Mouse (Mus musculus): Measurements from ENCODE around the gene Plagl2.
"Not testable (repeated sequence)": the region's sequence is repeated elsewhere in the genome, so short reads cannot be mapped to it uniquely, and the experiment has no call there.

Plagl2 gene

DNA sequence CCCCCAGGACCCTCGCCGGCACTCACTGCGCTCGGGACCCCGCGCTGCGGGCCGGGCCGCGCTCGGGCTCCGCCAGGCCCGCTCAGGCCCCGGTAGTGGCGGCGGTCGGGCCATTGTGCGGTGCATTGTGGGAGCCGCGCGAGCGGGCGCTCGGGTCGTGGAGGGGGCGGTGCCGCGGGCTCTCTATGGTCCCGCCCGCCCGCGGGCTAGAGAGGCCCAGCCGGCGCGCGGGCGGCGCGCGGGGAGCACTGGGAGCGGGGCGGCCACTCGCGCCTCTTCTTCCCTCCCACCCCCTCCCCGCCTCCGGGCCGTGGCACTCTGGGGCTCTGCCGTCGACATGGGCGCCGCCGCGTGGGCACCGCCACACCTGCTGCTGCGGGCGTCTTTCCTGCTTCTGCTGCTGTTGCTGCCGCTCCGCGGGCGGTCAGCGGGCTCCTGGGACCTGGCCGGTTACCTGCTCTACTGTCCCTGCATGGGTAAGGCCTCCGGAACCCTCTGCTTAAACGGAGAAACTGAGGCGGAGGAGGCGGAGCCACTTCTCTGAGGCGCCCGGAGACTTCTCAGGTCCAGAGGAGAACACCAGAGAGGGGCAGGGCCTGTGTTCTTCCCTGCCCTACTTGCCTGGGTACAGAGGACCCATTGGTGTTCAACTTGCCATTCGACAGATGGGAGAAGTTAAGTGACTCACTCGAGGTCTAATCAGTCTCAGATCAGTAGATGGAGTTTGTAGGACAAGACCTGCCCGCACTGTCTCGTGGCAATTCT is at the start of gene Plagl2, which contains the start of gene Pofut1:
Gene Plagl2 (minus strand): TSS at position 177 of the 765 bp plus-strand sequence.
Gene Pofut1 (plus strand): TSS at position 284 of the 765 bp plus-strand sequence.
- peak; percentile 88 to 89 for DNase-seq (ENCODE audit: low spot score in 2 of 2)

DNA sequence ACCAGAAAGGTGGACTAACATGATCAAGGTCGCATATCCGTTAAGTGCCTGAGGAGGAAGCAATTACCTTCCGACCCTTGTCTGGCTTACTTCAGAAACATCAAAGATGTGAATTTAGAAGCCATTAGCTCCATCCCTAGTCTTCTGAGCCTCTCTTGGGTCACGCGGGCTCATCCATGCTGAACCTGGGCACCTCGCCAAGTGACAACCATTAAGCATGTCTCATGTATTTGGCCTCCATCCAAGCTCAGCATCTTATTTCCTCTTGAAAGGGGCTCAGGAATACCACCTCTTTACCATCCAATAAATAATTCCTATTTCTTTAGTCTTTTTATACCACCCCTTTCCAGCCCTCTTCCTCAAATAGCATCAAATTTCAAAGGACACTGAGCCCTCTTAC is 46.6 kb upstream of the Plagl2 start:
- DNase-seq (ENCODE audit: low spot score in 2 of 2), result no peak

DNA sequence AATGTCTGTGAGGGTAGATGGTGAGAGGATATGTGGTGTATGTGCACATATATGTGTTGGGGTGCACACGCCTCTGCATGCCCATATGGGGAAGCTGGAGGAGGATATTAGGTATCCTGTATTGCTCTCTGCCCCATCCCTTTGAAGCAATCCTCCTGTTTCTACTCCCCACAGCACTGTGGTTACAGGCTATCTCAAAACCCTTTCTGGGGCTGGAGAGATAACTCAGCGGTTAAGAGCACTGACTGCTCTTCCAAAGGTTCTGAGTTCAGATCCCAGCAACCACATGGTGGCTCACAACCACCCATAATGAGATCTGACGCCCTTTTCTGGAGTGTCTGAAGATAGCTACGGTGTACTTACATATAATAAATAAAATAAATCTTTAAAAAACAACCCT is 45.3 kb upstream of the Plagl2 start:
- DNase-seq (ENCODE audit: low spot score in 2 of 2), result no peak

DNA sequence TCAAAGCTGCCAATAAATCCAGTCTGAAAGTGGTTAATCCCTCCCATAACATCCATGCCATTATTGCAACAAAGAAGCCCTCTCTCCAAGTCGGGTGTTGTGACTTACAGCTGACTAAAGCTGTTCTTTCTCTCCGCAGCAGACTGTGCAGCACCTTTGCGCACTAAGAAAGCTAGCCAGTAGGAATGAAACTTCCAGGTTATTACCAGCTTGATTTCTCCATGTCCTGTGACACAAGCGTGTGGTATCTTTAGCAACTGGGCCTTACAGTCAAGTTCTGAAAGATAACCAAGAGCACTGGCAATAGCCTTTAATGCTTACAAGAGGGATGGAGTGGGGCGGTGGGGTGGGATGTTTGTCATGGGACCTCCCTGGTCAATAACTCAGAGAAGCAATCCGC is 42.7 kb upstream of the Plagl2 start:
- no peak for DNase-seq (ENCODE audit: low spot score in 2 of 2)

DNA sequence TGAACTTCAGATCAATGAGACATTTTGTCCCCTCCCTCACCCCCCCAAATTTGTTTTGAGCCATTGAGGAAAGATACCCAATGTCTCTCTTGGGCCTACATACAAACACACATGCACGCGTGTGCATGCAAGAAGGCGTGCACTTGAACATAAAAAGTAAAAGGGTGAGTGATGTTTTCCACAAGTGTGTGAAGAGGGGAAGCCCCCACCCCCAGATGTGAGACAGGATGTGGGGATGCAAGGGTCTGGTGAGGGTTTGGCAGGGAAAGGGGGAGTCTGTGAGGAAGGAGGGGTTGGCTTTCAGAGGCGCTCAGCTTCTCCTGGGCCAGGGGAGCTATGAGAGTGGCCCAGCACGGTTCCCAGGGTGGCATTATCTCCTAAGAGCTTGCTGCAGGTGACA is 37.1 kb upstream of the Plagl2 start:
- no peak for DNase-seq (ENCODE audit: low spot score in 2 of 2)

DNA sequence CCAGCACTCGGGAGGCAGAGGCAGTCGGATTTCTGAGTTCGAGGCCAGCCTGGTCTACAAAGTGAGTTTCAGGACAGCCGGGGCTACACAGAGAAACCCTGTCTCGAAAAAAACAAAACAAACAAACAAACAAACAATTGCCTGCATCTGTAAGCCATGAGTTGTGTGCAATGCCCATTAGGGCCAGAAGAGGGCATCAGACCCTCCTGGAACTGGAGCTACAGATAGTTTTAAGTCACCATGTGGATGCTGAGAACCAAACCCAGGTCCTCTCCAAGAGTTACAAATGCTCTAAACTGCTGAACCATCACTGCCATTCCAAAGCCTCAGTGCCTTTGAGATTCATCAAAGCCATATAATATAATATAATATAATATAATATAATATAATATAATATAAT is 35.6 kb upstream of the Plagl2 start:
- not testable (repeated sequence) for DNase-seq (ENCODE audit: low spot score in 2 of 2)

DNA sequence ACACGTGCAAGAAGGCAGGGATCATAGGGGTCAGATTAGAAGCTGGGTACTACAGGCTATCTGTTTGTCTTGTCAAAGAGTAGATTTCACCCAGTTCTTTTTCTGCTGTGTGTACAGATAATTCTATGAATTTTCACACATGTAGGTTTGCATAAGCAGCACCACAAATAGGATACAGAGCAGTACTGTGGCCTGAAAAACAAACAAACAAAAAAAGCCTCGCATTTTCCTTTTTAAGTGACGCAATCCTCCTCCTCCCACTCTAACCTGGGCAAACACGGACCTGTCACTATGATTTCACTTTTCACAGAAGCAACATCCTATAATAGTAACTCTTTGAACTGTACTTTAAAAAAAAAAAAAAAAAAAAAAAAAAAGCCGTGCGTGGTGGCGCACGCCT is 35.2 kb upstream of the Plagl2 start:
- no peak for DNase-seq (ENCODE audit: low spot score in 2 of 2)

GRCm38 (mm10) chr2:153275577-153275976 is 34.4 kb upstream of the Plagl2 start:
- DNase-seq (ENCODE audit: low spot score in 2 of 2), result not testable (repeated sequence)

DNA sequence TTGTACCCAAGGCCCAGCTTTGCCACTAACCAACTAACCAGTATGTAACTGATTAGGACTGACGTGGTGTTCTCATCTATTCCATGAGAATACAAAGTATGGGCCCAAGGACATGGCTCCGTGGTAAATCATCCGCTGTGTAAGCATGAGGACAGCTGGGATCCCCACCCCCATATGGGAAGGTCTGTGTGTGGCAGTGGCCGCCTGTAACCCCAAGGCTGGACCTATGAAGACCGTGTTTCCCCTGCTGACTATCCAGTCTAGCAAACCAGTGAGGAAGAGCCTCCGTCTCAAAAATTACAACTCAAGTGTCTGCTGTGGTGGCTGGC is 33.7 kb upstream of the Plagl2 start:
- DNase-seq (ENCODE audit: low spot score in 2 of 2), result no peak

DNA sequence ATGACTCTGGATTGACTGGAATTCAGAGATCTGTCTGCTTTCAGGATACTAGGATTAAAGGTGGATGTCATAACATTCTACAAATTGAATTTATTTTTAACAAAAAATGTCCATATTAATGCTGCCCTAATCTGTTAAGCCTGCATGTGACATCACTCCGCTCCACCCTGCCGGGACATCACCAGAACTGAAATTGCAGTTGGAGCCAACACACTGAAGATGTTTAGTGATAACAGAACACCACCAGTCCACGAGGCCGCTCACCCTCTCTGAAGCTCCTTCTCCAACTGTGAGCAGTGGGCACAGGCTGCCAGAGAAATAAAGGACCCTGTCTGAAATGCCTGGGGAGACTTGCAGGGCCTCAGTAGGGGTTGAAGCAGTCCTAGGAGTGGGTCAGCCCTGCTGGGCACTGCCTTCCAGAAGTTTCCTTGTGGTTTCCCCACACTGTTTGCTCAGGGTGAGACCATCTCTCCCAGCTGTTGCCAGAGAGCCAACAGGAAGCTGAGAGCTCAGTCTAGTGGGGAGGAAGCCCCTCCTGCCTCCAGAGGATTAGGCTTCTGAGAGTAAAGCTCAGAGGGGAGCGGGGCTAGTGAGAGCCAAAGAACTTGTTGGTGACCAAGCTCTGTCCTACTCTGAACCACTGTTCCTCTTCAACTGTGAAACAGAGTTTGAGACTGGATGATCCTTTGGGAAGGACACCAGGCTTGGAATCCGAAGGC is 33.1 kb upstream of the Plagl2 start:
- not testable (repeated sequence) for DNase-seq (ENCODE audit: low spot score in 2 of 2)

DNA sequence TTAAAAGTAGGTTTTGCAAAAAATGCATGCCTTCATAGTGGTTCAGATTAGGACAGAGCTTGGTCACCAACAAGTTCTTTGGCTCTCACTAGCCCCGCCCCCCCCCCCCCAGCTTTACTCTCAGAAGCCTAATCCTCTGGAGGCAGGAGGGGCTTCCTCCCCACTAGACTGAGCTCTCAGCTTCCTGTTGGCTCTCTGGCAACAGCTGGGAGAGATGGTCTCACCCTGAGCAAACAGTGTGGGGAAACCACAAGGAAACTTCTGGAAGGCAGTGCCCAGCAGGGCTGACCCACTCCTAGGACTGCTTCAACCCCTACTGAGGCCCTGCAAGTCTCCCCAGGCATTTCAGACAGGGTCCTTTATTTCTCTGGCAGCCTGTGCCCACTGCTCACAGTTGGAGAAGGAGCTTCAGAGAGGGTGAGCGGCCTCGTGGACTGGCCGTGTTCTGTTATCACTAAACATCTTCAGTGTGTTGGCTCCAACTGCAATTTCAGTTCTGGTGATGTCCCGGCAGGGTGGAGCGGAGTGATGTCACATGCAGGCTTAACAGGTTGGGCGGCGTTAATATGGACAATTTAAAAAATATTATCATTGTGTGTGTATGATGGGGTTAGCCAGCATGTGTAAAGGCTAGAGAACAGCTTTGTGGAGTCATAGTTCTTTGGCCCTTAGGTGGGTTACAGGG is 29.1 kb upstream of the Plagl2 start:
- not testable (repeated sequence) for DNase-seq (ENCODE audit: low spot score in 2 of 2)

- DNase-seq (ENCODE audit: low spot score in 2 of 2), result no peak
These were observed 26.1 kb upstream of the Plagl2 start for GRCm38 (mm10) chr2:153267331-153267730.

- DNase-seq (ENCODE audit: low spot score in 2 of 2), result no peak
These were observed 21.8 kb upstream of the Plagl2 start for GRCm38 (mm10) chr2:153263053-153263452.

DNA sequence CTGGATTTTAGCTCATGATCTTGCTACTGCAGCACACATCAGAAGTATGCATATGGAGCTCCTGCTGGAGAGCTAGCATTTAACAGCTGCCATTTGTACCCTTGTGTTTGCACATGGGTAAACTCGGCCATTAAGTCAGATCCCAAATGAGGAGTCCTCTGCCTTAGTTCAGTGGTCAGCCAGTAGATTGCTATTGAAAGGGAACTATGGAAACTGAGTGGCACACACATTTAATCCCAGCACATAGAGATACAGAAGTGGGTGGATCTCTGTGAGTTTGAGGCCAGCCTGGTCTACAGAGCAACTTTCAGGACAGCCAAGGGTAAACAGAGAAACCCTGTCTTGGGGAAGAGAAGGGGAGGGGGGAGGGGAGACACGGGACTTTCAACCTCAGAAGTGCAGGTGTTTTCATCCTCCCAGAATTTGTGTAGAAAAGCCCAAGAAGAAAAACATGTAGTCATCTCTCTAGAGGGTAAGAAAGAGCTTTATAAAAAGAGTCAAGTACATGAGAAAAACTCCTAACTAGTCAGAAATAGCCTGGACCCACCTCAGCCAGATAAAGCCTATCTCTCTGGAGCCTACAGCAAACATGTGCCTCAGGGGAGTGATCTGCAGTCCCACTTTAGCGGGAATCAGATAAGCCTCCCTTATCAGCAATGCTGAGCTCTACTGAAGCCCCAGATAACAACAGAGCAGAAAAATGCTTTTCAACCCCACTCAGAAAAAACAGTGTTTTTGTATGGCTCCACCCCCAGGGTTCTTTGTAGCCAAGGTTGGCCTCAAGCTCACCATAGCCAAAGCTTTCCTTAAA is 18.8 kb upstream of the Plagl2 start:
- no peak for DNase-seq (ENCODE audit: low spot score in 2 of 2)

GRCm38 (mm10) chr2:153259030-153259863 is 18.0 kb upstream of the Plagl2 start:
- no peak for DNase-seq (ENCODE audit: low spot score in 2 of 2)

DNA sequence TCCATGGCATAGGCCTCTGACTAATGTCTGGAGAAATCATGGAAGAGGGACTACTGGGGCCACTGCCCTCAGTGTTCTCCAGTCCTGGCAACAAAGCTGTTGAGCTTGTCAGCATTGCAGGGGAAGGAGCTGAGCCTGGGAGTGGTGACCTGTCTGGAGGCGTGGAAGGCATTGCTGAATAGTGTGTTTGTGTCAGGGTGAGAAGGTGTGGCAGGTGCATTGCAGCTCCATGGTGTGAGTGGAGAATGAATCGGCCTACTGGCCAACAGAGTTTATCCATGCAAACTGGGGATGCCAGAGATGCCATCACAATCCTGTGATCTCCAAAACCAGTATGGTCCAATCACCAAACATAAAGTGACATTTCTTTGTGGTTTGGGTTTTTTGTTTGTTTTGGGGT is 15.4 kb upstream of the Plagl2 start:
- no peak for DNase-seq (ENCODE audit: low spot score in 2 of 2)

- DNase-seq (ENCODE audit: low spot score in 2 of 2), result no peak
These were observed 8.5 kb upstream of the Plagl2 start for GRCm38 (mm10) chr2:153249751-153250150.

- no peak for DNase-seq (ENCODE audit: low spot score in 2 of 2)
These were observed 930 bp upstream of the Plagl2 start for GRCm38 (mm10) chr2:153242156-153242555.

GRCm38 (mm10) chr2:153240701-153241235 is 458 bp downstream of the Plagl2 start:
- DNase-seq (ENCODE audit: low spot score in 2 of 2), result peak in 1 of 2 experiments; percentile 42

DNA sequence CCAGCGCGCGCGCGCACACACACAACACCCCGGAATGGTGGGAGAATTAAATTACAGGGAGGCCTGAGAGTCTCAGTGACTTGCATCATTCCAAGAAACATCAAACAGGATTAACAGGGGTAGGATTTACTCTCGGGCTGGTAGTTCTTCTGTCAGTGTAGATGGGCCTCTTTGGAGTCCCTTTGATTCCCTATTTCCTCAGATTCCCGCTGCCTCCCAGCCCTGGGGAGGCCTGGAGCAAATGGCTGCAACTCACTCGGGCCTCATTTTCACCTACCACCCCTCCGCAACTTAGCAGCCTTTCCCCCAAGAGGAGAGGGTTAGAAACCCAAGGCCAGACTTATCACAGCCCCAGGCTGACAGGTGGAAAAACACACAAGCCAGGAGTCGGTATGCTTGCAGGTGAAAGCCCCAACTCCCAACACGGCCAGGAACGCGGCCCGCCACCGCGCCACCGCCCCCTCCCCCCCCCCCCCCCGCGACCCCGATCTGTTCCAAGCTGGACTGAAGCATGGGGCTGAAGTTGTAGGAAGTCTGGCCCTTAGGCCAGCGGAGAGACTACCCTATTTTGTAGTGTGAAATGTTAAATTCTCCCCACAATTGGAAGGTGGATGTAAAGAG is 1.3 kb downstream of the Plagl2 start:
- no peak for DNase-seq (ENCODE audit: low spot score in 2 of 2)
